Mouse (Mus musculus) bone marrow, adult 2 months (tissue): ENCODE measurements at regions not wholly inside any gene's neighbourhood (a gene's known extent, or its start where the extent isn't known, plus 50 kb on each side); places are given as distances from the start of the nearest gene placed in this dataset.

Experiments used
- H3K27ac ChIP-seq: fragments of 200-500 bp; 2 replicates; pipeline ENCODE4 v1.5.1; 2012; ENCODE audit warnings: low read depth, mild to moderate bottlenecking, control low read depth, inconsistent platforms, low read length; ENCODE audit not compliant: control insufficient read depth, poor library complexity, insufficient read depth
- H3K4me1 ChIP-seq: fragments of 200-500 bp; 2 replicates; pipeline ENCODE4 v1.6.1; 2011; ENCODE audit warnings: low read length; ENCODE audit not compliant: control insufficient read depth, insufficient read depth
- H3K4me3 ChIP-seq: fragments of 200-500 bp; replicated peaks from 2 replicates; pipeline ENCODE3; 2011; ENCODE audit warnings: mild to moderate bottlenecking, low read depth, low read length, control low read depth; ENCODE audit not compliant: control insufficient read depth
- CTCF ChIP-seq: fragments of 200-500 bp; IDR thresholded peaks from 2 replicates; pipeline ENCODE4 v1.5.1; 2011; ENCODE audit warnings: low read length, control low read depth; ENCODE audit not compliant: control insufficient read depth, insufficient read depth
- POLR2A ChIP-seq: fragments of 200-500 bp; IDR thresholded peaks from 2 replicates; pipeline ENCODE4 v1.6.1; 2011; ENCODE audit warnings: low read depth, mild to moderate bottlenecking, control low read depth, low read length, borderline replicate concordance; ENCODE audit not compliant: control insufficient read depth
- WGBS: fragments of 180-500 bp; shearing (Covaris S2); methylation state at CpG from one replicate; pipeline ENCODE4 v1.1.7; 2018; 5-methylcytosine and 5-hydroxymethylcytosine counted together

DNA sequence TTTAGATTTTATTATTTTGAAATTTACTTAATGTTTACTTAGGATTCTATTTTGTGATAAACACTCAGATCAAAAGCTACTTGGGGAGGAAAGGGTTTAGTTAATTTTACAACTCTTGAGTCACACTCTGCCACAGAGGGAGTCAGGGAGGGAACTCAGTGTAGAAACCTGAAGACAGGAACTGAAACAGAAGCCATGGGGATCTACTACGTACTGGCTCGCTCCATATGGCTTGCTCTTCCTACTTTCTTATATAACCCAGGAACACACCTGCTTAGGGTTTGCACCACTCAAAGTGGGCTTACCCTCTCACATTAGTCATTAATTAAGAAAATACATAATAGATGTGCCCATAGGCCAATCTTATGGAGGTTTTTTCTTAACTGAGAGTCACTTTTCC, 54.8 kb upstream of the Shisa3 start:
- 69% methylated on average over 2 of the region's 2 CpGs for WGBS
- TF ChIP-seq CTCF (no peak), POLR2A (no peak)
- H3K4me3 ChIP-seq = no peak overlapping the region
- no peaks in the 10 kb centered on the region for H3K4me1 ChIP-seq
- no peak overlapping the region for H3K27ac ChIP-seq
